Mouse (Mus musculus) intestine, postnatal 0 days (tissue): ENCODE measurements around the gene Atxn1. TPM values are rescaled to one million over a fixed set of nuclear protein-coding genes. Genes with fewer than 3 reads are reported as not detected.

Source experiments
- ATAC-seq: fragments of 200-750 bp; cut with Nextera tagmentation; 2 replicates; pipeline ENCODE4 v1.8.0; 2017; ENCODE audit warnings: mild to moderate bottlenecking, moderate TSS enrichment, moderate library complexity
- H3K27ac ChIP-seq: fragments of 300-500 bp; sonication (generic); 2 replicates; pipeline ENCODE4 v1.5.1; 2014; ENCODE audit warnings: mild to moderate bottlenecking, low read depth, low read length, moderate library complexity
- H3K27me3 ChIP-seq: fragments of 300-500 bp; sonication (generic); replicated peaks from 2 replicates; pipeline ENCODE4 v1.6.1; 2014; ENCODE audit warnings: low read length, mixed read lengths; ENCODE audit not compliant: control insufficient read depth, insufficient read depth
- H3K36me3 ChIP-seq: fragments of 300-500 bp; sonication (generic); 2 replicates; pipeline ENCODE4 v1.6.1; 2014; ENCODE audit warnings: mild to moderate bottlenecking, moderate library complexity; ENCODE audit not compliant: control insufficient read depth, insufficient read depth
- H3K4me1 ChIP-seq: fragments of 300-500 bp; sonication (generic); replicated peaks from 2 replicates; pipeline ENCODE4 v1.6.1; 2014; ENCODE audit warnings: antibody characterized with exemption, low read length, mixed read lengths; ENCODE audit not compliant: control insufficient read depth, insufficient read depth
- H3K4me2 ChIP-seq: fragments of 300-500 bp; sonication (generic); replicated peaks from 2 replicates; pipeline ENCODE4 v1.6.1; 2014; ENCODE audit warnings: low read depth, mild to moderate bottlenecking, moderate library complexity
- H3K4me3 ChIP-seq: fragments of 300-500 bp; sonication (generic); 2 replicates; pipeline ENCODE4 v1.5.1; 2014; ENCODE audit warnings: low read depth, low read length
- H3K9ac ChIP-seq: fragments of 300-500 bp; sonication (generic); 2 replicates; pipeline ENCODE4 v1.6.1; 2014; ENCODE audit warnings: mild to moderate bottlenecking, low read depth, low read length
- H3K9me3 ChIP-seq: fragments of 300-500 bp; sonication (generic); 2 replicates; pipeline ENCODE4 v1.6.1; 2016; ENCODE audit warnings: mixed run types; ENCODE audit not compliant: control insufficient read depth
- CTCF ChIP-seq: sonication (generic); IDR thresholded peaks from 2 replicates; pipeline ENCODE4 v1.5.1; 2016; ENCODE audit warnings: low read depth, mild to moderate bottlenecking, control low read depth, antibody characterized with exemption, moderate library complexity
- WGBS: fragments of 180-500 bp; shearing (Covaris S2); extraction: QIAGEN DNeasy Blood & Tissue Kit; methylation state at CpG from one replicate; pipeline ENCODE4 v1.1.7; 2014; 5-methylcytosine and 5-hydroxymethylcytosine counted together
- polyA plus RNA-seq: library from polyadenylated mRNA; unstranded; fragments of >200 nt; fragmentation: Nextera tagmentation; extraction: Ambion mirVana; gene quantifications from 2 replicates; pipeline ENCODE4 v1.2.1, GENCODE M21; 2015

Atxn1 gene
- polyA plus RNA-seq, 1 experiment from 2014 or later, result 6.1 TPM

DNA sequence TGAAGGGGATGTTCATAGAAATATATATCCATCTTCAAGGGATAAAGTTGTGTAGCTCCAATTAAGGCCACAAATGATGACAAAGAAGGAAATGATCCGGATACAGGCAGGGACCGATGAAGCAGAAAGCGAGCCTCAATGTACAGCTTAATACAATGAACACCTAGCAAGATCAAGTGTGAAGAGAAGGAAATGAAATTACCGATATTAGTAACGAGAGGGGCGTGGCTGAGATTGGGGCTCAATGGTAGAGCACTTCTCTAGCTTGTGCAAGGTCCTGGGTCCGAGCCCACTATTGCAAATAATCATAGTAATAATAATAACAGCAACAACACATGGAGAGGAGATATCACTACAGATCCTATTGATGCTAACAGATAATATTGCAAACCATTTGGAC, 54.5 kb downstream of the Atxn1 start:
- Histone ChIP-seq H3K4me1 (peaks cover 4% of the 10 kb centered on the region; the same call in 1 of the 2 replicates), H3K27me3 (no peaks in the 10 kb centered on the region), H3K9me3 (no peaks in the 10 kb centered on the region), H3K9ac (no peak overlapping the region), H3K4me2 (no peak overlapping the region), H3K4me3 (no peak overlapping the region), H3K36me3 (no peaks in the 10 kb centered on the region; the same call in 1 of the 2 replicates), H3K27ac (no peak overlapping the region)
- WGBS, result 89% methylated on average over 7 of the region's 7 CpGs
- ATAC-seq, result no peak
- TF ChIP-seq CTCF, result no peak

GRCm38 (mm10) chr13:45907181-45907691, 57.6 kb downstream of the Atxn1 start:
- ATAC-seq, result no peak
- Histone ChIP-seq H3K4me3 (no peak overlapping the region), H3K4me2 (no peak overlapping the region), H3K9me3 (no peaks in the 10 kb centered on the region), H3K36me3 (no peaks in the 10 kb centered on the region; the same call in 1 of the 2 replicates), H3K27me3 (no peaks in the 10 kb centered on the region), H3K9ac (no peak overlapping the region), H3K27ac (no peak overlapping the region), H3K4me1 (peaks cover 4% of the 10 kb centered on the region; the same call in 1 of the 2 replicates)
- WGBS, result 56% methylated on average over 6 of the region's 6 CpGs
- no peak for TF ChIP-seq CTCF

GRCm38 (mm10) chr13:45906438-45907166, 58.2 kb downstream of the Atxn1 start:
- Histone ChIP-seq H3K4me3 (no peak overlapping the region), H3K4me1 (peaks cover 4% of the 10 kb centered on the region; the same call in 1 of the 2 replicates), H3K4me2 (peak overlapping the region; percentile 24; the same call in 1 of the 2 replicates), H3K27ac (no peak overlapping the region), H3K9ac (no peak overlapping the region), H3K9me3 (no peaks in the 10 kb centered on the region), H3K27me3 (no peaks in the 10 kb centered on the region), H3K36me3 (no peaks in the 10 kb centered on the region; the same call in 1 of the 2 replicates)
- WGBS, result 48% methylated on average over 10 of the region's 10 CpGs
- no peak for TF ChIP-seq CTCF
- ATAC-seq, result peak; percentile 36; the same call in 1 of the 2 replicates

GRCm38 (mm10) chr13:45904955-45905354, 59.9 kb downstream of the Atxn1 start:
- Histone ChIP-seq H3K9me3 (no peaks in the 10 kb centered on the region), H3K9ac (no peak overlapping the region), H3K4me3 (no peak overlapping the region), H3K27me3 (no peaks in the 10 kb centered on the region), H3K4me1 (peaks cover 4% of the 10 kb centered on the region; the same call in 1 of the 2 replicates), H3K36me3 (no peaks in the 10 kb centered on the region), H3K4me2 (no peak overlapping the region), H3K27ac (no peak overlapping the region)
- no peak for TF ChIP-seq CTCF
- WGBS, result 71% methylated on average over 4 of the region's 4 CpGs
- no peak for ATAC-seq

- 0 out of 2 replicates have a peak overlapping the region, but pooled peaks have one; percentile 46 for H3K4me2 ChIP-seq
- peaks cover 4% of the 10 kb centered on the region; the same call in 1 of the 2 replicates for H3K4me1 ChIP-seq
- 0 out of 2 replicates have a peak overlapping the region, but pooled peaks have one; percentile 11 for H3K27ac ChIP-seq
- no peak overlapping the region for H3K4me3 ChIP-seq
- no peak overlapping the region for H3K9ac ChIP-seq
- no peaks in the 10 kb centered on the region for H3K36me3 ChIP-seq
- ATAC-seq, result no peak
- H3K27me3 ChIP-seq, result no peaks in the 10 kb centered on the region
- no peak for TF ChIP-seq CTCF
- WGBS, result 61% methylated on average over 4 of the region's 4 CpGs
- H3K9me3 ChIP-seq, result no peaks in the 10 kb centered on the region
These were observed 60.4 kb downstream of the Atxn1 start for GRCm38 (mm10) chr13:45904456-45904855.

DNA sequence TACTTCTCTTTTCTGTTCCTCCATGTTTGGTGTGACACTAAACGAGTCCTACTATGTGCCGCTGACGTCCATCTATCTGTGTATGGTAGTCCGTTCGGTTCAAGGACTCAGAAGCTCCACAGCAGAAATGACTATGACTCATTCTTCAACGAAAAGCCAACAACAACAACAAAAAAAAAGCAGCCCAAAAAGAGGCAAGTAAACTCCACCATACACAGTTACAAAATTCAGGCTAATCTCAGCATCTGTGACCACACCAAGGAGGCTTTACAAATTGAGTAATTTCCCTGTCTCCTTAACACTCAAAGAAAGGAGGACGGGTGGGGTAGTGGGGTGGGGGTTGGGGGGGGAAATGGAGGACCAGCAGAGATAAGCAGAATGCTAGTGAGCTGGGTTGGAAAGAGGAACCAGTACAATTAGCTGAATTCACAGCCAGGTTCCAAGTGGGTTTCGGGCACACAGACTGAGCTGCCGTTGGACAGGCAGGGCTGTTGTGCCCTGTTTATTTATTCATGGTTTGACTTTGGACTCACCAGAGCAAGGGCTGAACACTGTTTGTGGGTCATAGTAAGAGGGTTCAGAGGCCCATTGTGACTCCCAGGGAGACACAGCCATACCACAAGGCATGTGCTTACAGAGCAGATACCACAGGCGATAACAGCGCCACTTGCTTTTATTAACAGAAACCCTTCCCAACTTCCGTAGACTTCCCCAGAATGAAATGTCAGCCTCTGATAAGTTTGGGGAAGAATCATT, 61.1 kb downstream of the Atxn1 start:
- Histone ChIP-seq H3K27ac (peak overlapping the region; percentile 58; the same call in 1 of the 2 replicates), H3K27me3 (no peaks in the 10 kb centered on the region), H3K36me3 (no peaks in the 10 kb centered on the region), H3K4me2 (peak overlapping the region; percentile 46), H3K9me3 (no peaks in the 10 kb centered on the region), H3K4me3 (no peak overlapping the region), H3K4me1 (peaks cover 4% of the 10 kb centered on the region; the same call in 1 of the 2 replicates), H3K9ac (no peak overlapping the region)
- peak; percentile 88 for ATAC-seq
- no peak for TF ChIP-seq CTCF
- 50% methylated on average over 12 of the region's 12 CpGs for WGBS
